In the genomic region with DNA sequence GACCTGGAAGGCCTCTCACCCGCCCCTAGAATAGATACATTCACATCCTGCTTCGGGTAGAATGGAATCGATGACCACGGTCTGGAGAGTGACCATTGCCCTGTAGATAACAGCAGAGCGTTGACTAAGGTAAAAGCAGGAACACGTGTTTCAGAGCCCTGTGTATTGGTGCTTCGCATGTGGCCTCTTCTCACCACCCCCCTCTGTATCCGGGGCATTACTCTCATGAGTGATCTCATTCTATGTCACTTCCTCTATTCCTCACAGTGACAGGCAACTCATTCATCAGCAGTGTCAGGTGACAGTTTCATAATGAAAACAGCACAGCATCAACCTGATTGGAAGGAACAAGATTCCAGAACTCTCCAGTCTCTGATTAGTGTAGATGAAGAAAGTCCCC, we compare ENCODE assay signal across 31 mouse cellular contexts. TPM values are rescaled to one million over a fixed set of nuclear protein-coding genes. Genes with fewer than 3 reads are reported as not detected.
DNase-seq lines count a peak whose midpoint lies in the region; ATAC-seq and TF ChIP-seq lines count a peak whose summit lies in the region.
"Had no signal": no experiment of that assay in that cellular context is flagged by ENCODE, and none has a peak within 500 bp of the region (broad histone marks: within the 10 kb centered on the region; RNA-seq: fewer than 3 reads in every experiment).

No protein-coding gene starts in this region.

- H3K9ac ChIP-seq in CH12.LX (ENCODE audit: insufficient read depth, low read depth): no peak overlapping the region
- H3K9ac ChIP-seq in intestine, embryonic 15.5 days: no peak overlapping the region
- no peak overlapping the region for H3K9ac ChIP-seq in liver, embryonic 14.5 days (replicated peaks)
- H3K9ac ChIP-seq in stomach, postnatal 0 days (ENCODE audit: low read length): no peak overlapping the region
- H3K9ac ChIP-seq in heart, adult 2 months (ENCODE audit: low read depth, low read length): no peak overlapping the region
- H3K9ac ChIP-seq: forebrain, embryonic 15.5 days; hindbrain, embryonic 14.5 days; kidney, embryonic 15.5 days; limb, embryonic 13.5 days; lung, embryonic 15.5 days; neural tube, embryonic 13.5 days had no signal

- no peak for TF ChIP-seq POLR2A in CH12.LX (IDR thresholded peaks at IDR 0.05; ENCODE audit: low read depth, low read length)
- TF ChIP-seq POLR2A in heart, adult 2 months (IDR thresholded peaks at IDR 0.05; ENCODE audit: insufficient read depth, low read depth, low read length): no peak

- no peak overlapping the region for H3K4me2 ChIP-seq in CH12.LX (ENCODE audit: insufficient read depth, low read depth, poor library complexity, severe bottlenecking)
- H3K4me2 ChIP-seq in intestine, embryonic 15.5 days (replicated peaks): no peak overlapping the region
- H3K4me2 ChIP-seq in liver, embryonic 14.5 days (ENCODE audit: low read depth): no peak overlapping the region
- H3K4me2 ChIP-seq in stomach, postnatal 0 days (replicated peaks; ENCODE audit: low read depth): no peak overlapping the region
- H3K4me2 ChIP-seq: forebrain, embryonic 15.5 days; hindbrain, embryonic 14.5 days; kidney, embryonic 15.5 days; limb, embryonic 13.5 days; lung, embryonic 15.5 days; neural tube, embryonic 13.5 days had no signal

- H3K4me1 ChIP-seq in CH12.LX (ENCODE audit: control insufficient read depth in 1 of 2, insufficient read depth in 2 of 2): peaks cover 6 to 11% of the 10 kb centered on the region in 2 experiments; a peak in 3 of 4 replicates
- H3K4me1 ChIP-seq in intestine, embryonic 15.5 days (replicated peaks): no peaks in the 10 kb centered on the region
- H3K4me1 ChIP-seq in liver, embryonic 14.5 days (replicated peaks; ENCODE audit: control insufficient read depth in 2 of 2, insufficient read depth in 2 of 2, low read length in 1 of 2): peaks cover 0 to 2% of the 10 kb centered on the region in 2 experiments; a peak in 1 of 4 replicates
- H3K4me1 ChIP-seq in stomach, postnatal 0 days (replicated peaks; ENCODE audit: control insufficient read depth, insufficient read depth): no peaks in the 10 kb centered on the region
- H3K4me1 ChIP-seq in heart, adult 2 months (ENCODE audit: control insufficient read depth, insufficient read depth, low read length): no peaks in the 10 kb centered on the region
- H3K4me1 ChIP-seq: embryonic facial prominence, embryonic 10.5 days; forebrain, embryonic 15.5 days; kidney, embryonic 15.5 days; limb, embryonic 13.5 days; lung, embryonic 15.5 days; neural tube, embryonic 13.5 days had no signal

- no peak overlapping the region for H3K27ac ChIP-seq in CH12.LX (ENCODE audit: insufficient read depth, low read depth)
- no peak overlapping the region for H3K27ac ChIP-seq in intestine, embryonic 15.5 days
- no peak overlapping the region for H3K27ac ChIP-seq in liver, embryonic 14.5 days
- no peak overlapping the region for H3K27ac ChIP-seq in stomach, postnatal 0 days (replicated peaks)
- H3K27ac ChIP-seq in heart, adult 2 months: no peak overlapping the region
- H3K27ac ChIP-seq: embryonic facial prominence, embryonic 10.5 days; forebrain, embryonic 15.5 days; hindbrain, embryonic 14.5 days; kidney, embryonic 15.5 days; limb, embryonic 13.5 days; lung, embryonic 15.5 days; neural tube, embryonic 13.5 days had no signal

- intact Hi-C loops in heart, adult 2 months (cut with DNase I): no loop called here

- dilution Hi-C loops in CH12.LX (cut with MboI; ENCODE audit: extremely low pct_ligation_motif_present, extremely low pct_unique_long_range_greater_than_20kb, low sequenced_read_pairs): no loop called here

- no peak overlapping the region for H3K4me3 ChIP-seq in CH12.LX (replicated peaks in 1 of 3; ENCODE audit: low read depth in 2 of 3, low read length in 2 of 3, poor library complexity in 1 of 3)
- no peak overlapping the region for H3K4me3 ChIP-seq in intestine, embryonic 15.5 days (replicated peaks)
- H3K4me3 ChIP-seq in liver, embryonic 14.5 days (ENCODE audit: insufficient read depth in 1 of 2, low read depth in 2 of 2, low read length in 2 of 2): no peak overlapping the region
- H3K4me3 ChIP-seq in stomach, postnatal 0 days (ENCODE audit: low read depth, low read length): no peak overlapping the region
- no peak overlapping the region for H3K4me3 ChIP-seq in heart, adult 2 months
- H3K4me3 ChIP-seq: embryonic facial prominence, embryonic 10.5 days; forebrain, embryonic 15.5 days; kidney, embryonic 15.5 days; limb, embryonic 13.5 days; lung, embryonic 15.5 days; myocyte; neural tube, embryonic 13.5 days had no signal

- TF ChIP-seq CTCF in CH12.LX (conservative IDR thresholded peaks at IDR 0.05 in 1 of 2, IDR thresholded peaks at IDR 0.05 in 1 of 2; ENCODE audit: low read depth in 2 of 2, low read length in 2 of 2): no peak
- TF ChIP-seq CTCF in liver, embryonic 14.5 days (IDR thresholded peaks at IDR 0.05; ENCODE audit: low read depth): no peak
- no peak for TF ChIP-seq CTCF in stomach, postnatal 0 days (IDR thresholded peaks at IDR 0.05; ENCODE audit: low read depth)
- TF ChIP-seq CTCF in heart, adult 2 months (IDR thresholded peaks at IDR 0.05): no peak

- TF ChIP-seq EP300 in CH12.LX (IDR thresholded peaks at IDR 0.05; ENCODE audit: low read length): peak; percentile 50
- TF ChIP-seq EP300 in liver, embryonic 14.5 days (IDR thresholded peaks at IDR 0.05; ENCODE audit: low read depth): no peak
- no peak for TF ChIP-seq EP300 in stomach, postnatal 0 days (optimal IDR thresholded peaks at IDR 0.05)
- no peak for TF ChIP-seq EP300 in heart, adult 2 months (IDR thresholded peaks at IDR 0.05; ENCODE audit: insufficient read depth, low read depth, low read length)

- H3K9me3 ChIP-seq in CH12.LX (replicated peaks; ENCODE audit: low read length): no peaks in the 10 kb centered on the region
- H3K9me3 ChIP-seq in intestine, embryonic 15.5 days: no peaks in the 10 kb centered on the region
- H3K9me3 ChIP-seq in liver, embryonic 14.5 days (ENCODE audit: control insufficient read depth, low read length): no peaks in the 10 kb centered on the region
- no peaks in the 10 kb centered on the region for H3K9me3 ChIP-seq in stomach, postnatal 0 days (ENCODE audit: control insufficient read depth, low read length)
- H3K9me3 ChIP-seq: embryonic facial prominence, embryonic 10.5 days; forebrain, embryonic 15.5 days; kidney, embryonic 15.5 days; limb, embryonic 13.5 days; lung, embryonic 15.5 days; neural tube, embryonic 13.5 days had no signal

- 74% methylated on average over 8 of the region's 8 CpGs for WGBS in intestine, embryonic 15.5 days
- WGBS in liver, embryonic 14.5 days (ENCODE audit: insufficient replicate concordance): 30% methylated on average over 8 of the region's 8 CpGs
- 74% methylated on average over 8 of the region's 8 CpGs for WGBS in stomach, postnatal 0 days
- WGBS in heart, adult 2 months: 53% methylated on average over 8 of the region's 8 CpGs

- H3K27me3 ChIP-seq in CH12.LX (replicated peaks): no peaks in the 10 kb centered on the region
- no peaks in the 10 kb centered on the region for H3K27me3 ChIP-seq in intestine, embryonic 15.5 days (replicated peaks)
- H3K27me3 ChIP-seq in liver, embryonic 14.5 days (ENCODE audit: control insufficient read depth, insufficient read depth, low read length): no peaks in the 10 kb centered on the region
- H3K27me3 ChIP-seq in stomach, postnatal 0 days (ENCODE audit: control insufficient read depth, insufficient read depth, low read length): no peaks in the 10 kb centered on the region
- no peaks in the 10 kb centered on the region for H3K27me3 ChIP-seq in heart, adult 2 months (ENCODE audit: control insufficient read depth, insufficient read depth, low read length)
- H3K27me3 ChIP-seq: forebrain, embryonic 15.5 days; kidney, embryonic 15.5 days; limb, embryonic 13.5 days; lung, embryonic 15.5 days; neural tube, embryonic 13.5 days had no signal

- in situ Hi-C loops in CH12.LX (cut with MboI; ENCODE audit: low pct_ligation_motif_present, low pct_unique_long_range_greater_than_20kb, low sequenced_read_pairs): loop anchor here (10.0 kb wide), 1 partner anchor 171 kb away; no protein-coding TSS in a partner anchor

- peak; percentile 53; the same call in 1 of the 2 replicates for ATAC-seq in intestine, embryonic 15.5 days
- peak; percentile 67; the same call in 1 of the 2 replicates for ATAC-seq in liver, embryonic 14.5 days (ENCODE audit: insufficient read depth)
- peak; percentile 84 for ATAC-seq in stomach, postnatal 0 days (ENCODE audit: low FRiP score, low TSS enrichment)
- ATAC-seq: activated CD4-positive, CD25-positive, alpha-beta regulatory T cell, adult 4 months; forebrain, embryonic 15.5 days; midbrain, embryonic 16.5 days had no signal

- peak; percentile 67 for DNase-seq in CH12.LX (ENCODE audit: extremely low read depth)
- DNase-seq in liver, embryonic 14.5 days (ENCODE audit: low read depth in 3 of 3, low spot score in 3 of 3): no peak
- DNase-seq in stomach, postnatal 0 days (ENCODE audit: low spot score): no peak
- DNase-seq in heart, adult 2 months: no peak
- no peak for DNase-seq in cerebellum, adult 11 months
- DNase-seq in cerebellum, postnatal 4 days (ENCODE audit: low spot score in 2 of 2): no peak
- DNase-seq in urinary bladder, postnatal 4 days (ENCODE audit: low spot score in 2 of 2): no peak
- DNase-seq: adrenal gland, adult 8-10 months; cerebellum, adult 2 months; cerebellum, postnatal 25 days; gastrocnemius, postnatal 10 days; heart, adult 11 months; kidney, adult 11 months; kidney, postnatal 36 days; layer of hippocampus, postnatal 36 days; lung, postnatal 36 days; right cerebral cortex, adult 18-20 months had no signal

- H3K79me2 ChIP-seq in CH12.LX (replicated peaks; ENCODE audit: control insufficient read depth, extremely low read depth, insufficient read depth, poor library complexity, severe bottlenecking): no peaks in the 10 kb centered on the region
- H3K79me2 ChIP-seq in heart, adult 2 months (replicated peaks; ENCODE audit: control insufficient read depth, insufficient read depth, low read length): no peaks in the 10 kb centered on the region

- H3K36me3 ChIP-seq in CH12.LX (replicated peaks in 1 of 2; ENCODE audit: control insufficient read depth in 1 of 2, insufficient read depth in 1 of 2, low read length in 1 of 2): no peaks in the 10 kb centered on the region
- no peaks in the 10 kb centered on the region for H3K36me3 ChIP-seq in intestine, embryonic 15.5 days
- H3K36me3 ChIP-seq in liver, embryonic 14.5 days (replicated peaks; ENCODE audit: control insufficient read depth, insufficient read depth, low read depth): no peaks in the 10 kb centered on the region
- no peaks in the 10 kb centered on the region for H3K36me3 ChIP-seq in stomach, postnatal 0 days (ENCODE audit: control insufficient read depth, insufficient read depth, low read length)
- H3K36me3 ChIP-seq in heart, adult 2 months (ENCODE audit: control insufficient read depth, insufficient read depth, low read length): 0 out of 2 replicates have a peak, but pooled peaks cover 2% of the 10 kb centered on the region
- H3K36me3 ChIP-seq: embryonic facial prominence, embryonic 10.5 days; forebrain, embryonic 15.5 days; G1E; kidney, embryonic 15.5 days; limb, embryonic 13.5 days; lung, embryonic 15.5 days; neural tube, embryonic 13.5 days had no signal

- TF ChIP-seq RAD21 in CH12.LX (IDR thresholded peaks at IDR 0.05; ENCODE audit: low read depth, low read length): no peak

RNA-seq across cellular contexts. Expression of a gene that starts 10.2 kb away (rescaled TPM):
- total RNA-seq in CH12.LX (2012; rRNA removed) (not detected in 2 replicates), CH12.LX (2014; rRNA removed) (not detected in 2 replicates)
- not detected in 2 replicates for polyA plus RNA-seq in CH12.LX (2012; ENCODE audit: insufficient read length, low read depth)
- 44.0 and 44.9 TPM in 2 replicates for polyA plus RNA-seq in intestine, embryonic 15.5 days (2015; fragmentation: Nextera tagmentation; extraction: Ambion mirVana)
- 12.4 and 16.1 TPM in 2 replicates for polyA plus RNA-seq in liver, embryonic 14.5 days (2012; rRNA removed)
- 34.2 and 38.1 TPM in 2 replicates for polyA plus RNA-seq in liver, embryonic 14.5 days (2014; fragmentation: Nextera tagmentation; extraction: Ambion mirVana)
- 12.9 and 13.2 TPM in 2 replicates for polyA plus RNA-seq in stomach, postnatal 0 days (2015; fragmentation: Nextera tagmentation; extraction: Ambion mirVana)
- under 1 TPM; 0.14 to 0.16 TPM for total RNA-seq in heart, adult 2 months (2021)
- polyA plus RNA-seq in heart, adult 2 months (2012; rRNA removed): 0.14 and 0.23 TPM in 2 replicates
- total RNA-seq: G1E; gastrocnemius, postnatal 10 days; layer of hippocampus, adult 8-10 months; layer of hippocampus, postnatal 36 days; left cerebral cortex, postnatal 10 days had no signal
- polyA plus RNA-seq: activated CD4-positive, CD25-positive, alpha-beta regulatory T cell, adult 4 months; cerebellum, adult 2 months; embryonic facial prominence, embryonic 10.5 days; G1E; midbrain, embryonic 16.5 days had no signal

Comparison
In these comparisons a context has a peak if more than half of its experiments do, and no peak if none do; other contexts are left out.
1. RNA of a gene that starts 10.2 kb away (polyA plus RNA-seq): 44.0 to 44.9 TPM in intestine, embryonic 15.5 days, 12.4 to 38.1 TPM in liver, embryonic 14.5 days and 12.9 to 13.2 TPM in stomach, postnatal 0 days; 0.14 to 0.23 TPM in heart, adult 2 months and not detected in CH12.LX; every median in the first group is over 10 times any median in the second.
2. Peak in every context shown above with its lines, with median percentiles within 50 percentile points of each other: ATAC-seq.